Mouse (Mus musculus): ENCODE measurements at regions not wholly inside any gene's neighbourhood (a gene's known extent, or its start where the extent isn't known, plus 50 kb on each side); places are given as distances from the start of the nearest gene placed in this dataset.

DNA sequence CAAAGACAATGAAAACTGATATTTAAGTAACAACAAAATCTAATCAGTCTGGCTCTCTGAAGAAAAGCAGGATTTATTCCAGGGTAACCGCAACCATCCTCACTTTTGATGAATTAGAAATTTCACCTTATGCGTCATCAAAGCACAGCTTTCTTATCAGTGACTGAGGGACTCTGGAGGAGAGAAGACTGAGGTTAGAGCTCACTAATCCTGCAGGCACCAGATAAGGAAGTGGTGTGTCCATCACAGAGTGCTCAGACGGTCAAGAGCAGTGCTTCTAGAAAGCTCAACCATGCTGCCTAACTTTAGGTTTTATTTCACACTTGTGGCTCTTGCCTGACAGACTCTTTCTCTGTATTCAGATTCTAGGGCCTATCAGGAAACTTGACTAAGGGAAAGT lies 1021.2 kb upstream of the Adgrl4 start:
- DNase-seq (ENCODE audit: low spot score in 2 of 2) = no peak

DNA sequence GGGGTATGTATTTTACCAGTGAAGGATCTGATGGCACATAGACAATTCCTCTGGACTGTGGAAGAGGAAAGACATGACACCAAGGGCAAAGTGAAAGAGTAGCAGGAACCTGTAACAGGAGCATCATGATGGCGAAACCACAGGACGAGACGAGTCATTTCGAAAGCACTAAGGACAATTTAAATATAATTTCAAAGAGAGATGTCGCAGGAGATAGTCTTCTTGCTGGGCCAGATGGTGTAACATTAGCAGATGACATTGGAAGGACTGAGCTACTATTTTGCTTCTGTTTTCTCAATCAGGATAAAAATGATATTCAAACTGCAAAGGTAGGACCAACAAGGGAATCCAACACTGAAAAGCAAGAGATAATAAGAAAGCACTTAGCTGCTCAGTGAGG lies 1009.7 kb upstream of the Adgrl4 start:
- no peak for DNase-seq (ENCODE audit: low spot score in 2 of 2)

DNA sequence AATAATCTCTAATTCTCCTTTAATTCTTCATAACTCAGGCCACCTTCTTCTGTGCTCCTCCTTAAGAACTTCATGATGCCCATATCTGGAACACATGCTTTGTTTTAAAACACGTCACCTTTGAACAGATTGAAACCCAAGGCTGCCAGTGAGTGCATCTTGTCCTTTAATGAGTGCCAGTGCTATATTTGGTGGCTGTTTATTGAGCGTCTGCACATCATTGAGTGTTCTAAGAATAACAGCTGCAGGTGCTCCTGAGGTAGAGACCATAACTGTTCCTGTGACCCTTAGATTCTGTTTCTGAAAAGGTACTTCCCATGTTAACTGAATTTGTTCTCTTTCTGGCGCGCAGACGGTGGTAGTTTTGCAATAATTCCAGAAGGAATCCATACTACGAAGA lies 1006.4 kb upstream of the Adgrl4 start:
- DNase-seq (ENCODE audit: low spot score in 2 of 2) = no peak

DNA sequence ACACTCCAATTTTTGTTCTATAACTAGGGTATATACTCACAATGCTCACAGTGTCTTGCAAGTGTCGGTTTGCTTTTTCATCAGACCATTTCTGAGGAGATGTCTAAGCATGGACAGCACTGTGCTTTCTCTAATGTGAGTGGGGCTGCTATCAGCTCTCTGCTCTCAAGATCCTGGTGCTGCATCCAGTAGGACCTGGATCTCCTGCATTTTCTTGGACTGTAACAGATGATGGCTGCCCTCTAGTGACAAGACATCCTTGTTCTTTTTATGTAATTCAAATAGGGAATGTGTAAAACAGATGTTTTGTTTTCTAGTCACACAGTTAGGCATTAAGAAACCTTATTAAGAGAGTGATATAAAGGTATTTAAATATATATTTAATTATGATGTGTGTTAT lies 1002.5 kb upstream of the Adgrl4 start:
- DNase-seq (ENCODE audit: low spot score in 2 of 2) = no peak

DNA sequence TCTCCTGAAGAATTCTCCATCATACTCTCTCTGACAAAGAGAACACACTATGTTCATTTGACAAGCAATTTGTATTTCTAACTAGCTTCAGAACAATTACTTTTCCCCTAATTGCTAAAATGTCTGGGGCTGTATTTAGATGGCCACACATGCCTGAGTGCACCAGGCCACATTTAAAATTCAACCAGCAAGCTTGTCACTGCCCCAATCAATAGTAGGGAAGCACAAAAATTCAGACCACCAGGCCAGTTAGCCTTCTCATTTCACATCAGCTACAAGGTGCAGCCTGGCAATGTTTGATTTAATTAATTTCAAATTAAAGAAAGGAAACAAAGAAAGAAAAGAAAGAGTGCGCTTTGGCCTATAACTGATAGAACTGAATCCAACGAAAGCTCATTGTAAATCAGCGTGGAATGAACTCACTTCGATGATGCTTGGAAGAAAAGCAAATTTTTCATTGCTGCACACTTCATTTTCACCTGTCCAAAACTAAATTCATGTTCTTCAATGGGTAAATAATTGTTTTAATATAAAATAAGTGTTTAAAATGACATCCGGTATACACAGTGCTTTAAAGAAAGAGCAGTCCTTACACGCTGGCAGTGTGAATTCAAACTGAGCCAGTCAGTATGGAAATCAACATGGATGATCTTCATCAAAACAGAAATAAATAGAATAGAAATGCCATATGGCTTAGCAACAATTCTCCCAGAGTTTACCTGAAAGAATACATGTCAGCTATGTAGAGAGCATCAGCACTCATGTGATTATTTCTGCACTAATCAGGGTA lies 1001.7 kb upstream of the Adgrl4 start:
- no peak for DNase-seq (ENCODE audit: low spot score in 2 of 2)

Measured in urinary bladder, postnatal 36 days (tissue).